Mouse (Mus musculus) liver, embryonic 15.5 days (tissue): ENCODE measurements around the gene Ell3. TPM values are rescaled to one million over a fixed set of nuclear protein-coding genes. Genes with fewer than 3 reads are reported as not detected.

Source experiments
- microRNA-seq: library from miRNA; unstranded; fragments of <30 nt; microRNA quantifications from one replicate; pipeline ENCODE4, GENCODE M21; 2016
- polyA plus RNA-seq: library from polyadenylated mRNA; unstranded; fragments of >200 nt; fragmentation: Nextera tagmentation; extraction: Ambion mirVana; gene quantifications from 2 replicates; pipeline ENCODE4 v1.2.1, GENCODE M21; 2015

The Ell3 gene
- polyA plus RNA-seq, 1 experiment from 2014 or later = 3.0 TPM

Small RNAs within 50 kb of the gene (microRNA-seq; reads per million reads assigned to microRNA genes)
- gene Gm22953 = not detected

Other genes with a start within 250 kb of the Ell3 start
- 20.5 and 20.9 TPM in 2 replicates for gene Trp53bp1, start 172.9 kb downstream of the Ell3 start, polyA plus RNA-seq
- 0.09 and 0.13 TPM in 2 replicates for gene Map1a, start 154.7 kb downstream of the Ell3 start, polyA plus RNA-seq
- gene Ppip5k1, start 88.9 kb downstream of the Ell3 start, polyA plus RNA-seq = 5.9 and 6.2 TPM in 2 replicates
- 0.46 and 0.68 TPM in 2 replicates for gene Ckmt1, start 86.6 kb downstream of the Ell3 start, polyA plus RNA-seq
- not detected in 2 replicates for gene Strc, start 57.1 kb downstream of the Ell3 start, polyA plus RNA-seq
- 271 and 287 TPM in 2 replicates for gene Pdia3, start 30.5 kb downstream of the Ell3 start, polyA plus RNA-seq
- gene Catsper2, start 30.5 kb downstream of the Ell3 start, polyA plus RNA-seq = 0.61 and 0.97 TPM in 2 replicates
- gene Serf2, start 4.9 kb upstream of the Ell3 start, polyA plus RNA-seq = 167 and 207 TPM in 2 replicates
- gene Hypk, start 9.0 kb upstream of the Ell3 start, polyA plus RNA-seq = 76.0 and 87.0 TPM in 2 replicates
- not detected in 2 replicates for gene Serinc4, start 12.5 kb upstream of the Ell3 start, polyA plus RNA-seq
- gene Mfap1b, start 29.8 kb upstream of the Ell3 start, polyA plus RNA-seq = 20.4 and 20.6 TPM in 2 replicates
- 11.4 TPM in 2 replicates for gene Mfap1a, start 62.4 kb upstream of the Ell3 start, polyA plus RNA-seq
- gene Wdr76, start 62.4 kb upstream of the Ell3 start, polyA plus RNA-seq = 6.6 and 8.0 TPM in 2 replicates